Mouse (Mus musculus) spleen, embryonic (tissue): ENCODE measurements around the gene Gm45785.

ENCODE experiments used
- CTCF ChIA-PET: fragments of 350-600 bp; sonication (Branson Sonifier 250); formaldehyde crosslinking; loops from one replicate; lab custom pipeline; 2022; lab: Charles Lee

Gm45785 gene

DNA sequence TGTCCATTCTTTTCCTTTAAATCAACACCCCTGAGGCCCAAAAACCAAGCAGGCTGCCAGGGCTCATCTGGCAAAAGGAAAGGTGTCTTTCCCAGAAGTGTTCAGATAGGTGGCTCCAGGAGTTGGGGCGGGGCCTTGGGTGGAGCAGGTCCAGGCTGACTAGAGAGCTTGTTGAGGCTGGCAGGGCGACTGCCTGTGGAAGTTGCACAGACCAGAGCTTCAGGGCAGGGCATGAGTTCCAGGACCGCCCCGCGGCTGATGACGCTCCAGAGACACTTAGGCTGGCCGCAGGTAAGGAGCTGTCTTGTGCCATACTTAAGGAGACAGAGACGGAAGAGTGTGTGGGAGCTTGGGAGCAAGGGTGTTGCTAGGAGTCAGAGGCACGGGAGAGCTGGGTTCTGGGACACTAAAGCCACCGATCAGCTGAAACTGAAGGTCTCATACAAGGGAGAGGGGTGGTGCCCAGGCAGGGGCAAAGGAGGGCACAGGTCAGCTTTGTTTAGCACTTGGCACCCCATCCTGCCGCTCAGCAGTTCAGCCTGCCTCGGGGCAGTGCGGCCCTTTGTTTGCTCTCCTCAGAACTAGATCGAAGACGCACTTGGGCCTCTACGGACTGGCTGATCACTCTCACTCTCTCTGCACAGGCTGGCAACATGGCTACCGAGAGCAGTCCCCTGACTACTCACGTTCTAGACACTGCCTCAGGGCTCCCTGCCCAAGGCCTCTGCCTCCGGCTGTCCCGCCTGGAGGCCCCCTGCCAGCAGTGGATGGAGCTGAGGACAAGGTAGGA lies 21.0 kb downstream of the Gm45785 start, which contains the start of gene Urah:
TSS of gene Urah (plus strand) at position 51 of the 790 bp plus-strand sequence.
- CTCF ChIA-PET = no interaction called here

DNA sequence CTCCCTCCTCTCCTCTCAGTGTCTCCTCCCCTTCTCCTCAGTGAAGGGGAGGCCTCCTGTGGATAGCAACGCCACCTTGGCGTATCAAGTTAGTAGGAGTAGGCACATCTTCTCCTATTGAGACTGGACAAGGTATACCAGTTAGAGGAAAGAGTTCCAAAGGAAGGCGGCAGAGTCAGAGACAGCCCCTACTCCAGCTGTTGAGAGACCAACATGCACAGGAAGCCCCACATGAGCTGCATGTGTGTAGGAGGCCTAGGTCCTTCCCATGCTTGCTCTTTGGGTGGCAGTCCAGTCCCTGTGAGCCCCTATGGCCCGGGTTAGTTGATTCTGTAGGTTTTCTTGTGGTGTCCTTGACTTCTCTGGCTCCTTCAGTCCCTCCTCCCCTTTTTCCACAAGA lies 22.8 kb downstream of the Gm45785 start:
- CTCF ChIA-PET = no interaction called here

DNA sequence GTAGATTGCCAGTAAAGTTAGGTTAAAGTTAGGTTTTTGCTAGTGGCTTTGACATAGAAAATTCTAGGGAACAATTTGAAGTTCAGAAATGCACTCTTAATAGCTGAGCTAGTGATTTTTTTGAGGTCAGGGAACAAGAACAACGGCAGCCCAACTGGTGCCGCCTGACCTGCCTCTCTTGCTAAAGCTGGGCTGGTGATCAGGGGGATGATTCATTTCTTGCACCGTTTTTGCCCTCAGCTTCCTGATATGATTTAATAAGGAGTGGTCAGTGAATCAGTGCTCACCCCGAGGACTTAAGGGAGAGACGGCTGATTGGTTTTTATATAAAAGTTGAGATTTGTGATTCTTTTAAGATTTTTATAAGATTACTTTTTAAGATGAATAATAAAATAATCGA lies 24.7 kb downstream of the Gm45785 start:
- CTCF ChIA-PET = no interaction called here

DNA sequence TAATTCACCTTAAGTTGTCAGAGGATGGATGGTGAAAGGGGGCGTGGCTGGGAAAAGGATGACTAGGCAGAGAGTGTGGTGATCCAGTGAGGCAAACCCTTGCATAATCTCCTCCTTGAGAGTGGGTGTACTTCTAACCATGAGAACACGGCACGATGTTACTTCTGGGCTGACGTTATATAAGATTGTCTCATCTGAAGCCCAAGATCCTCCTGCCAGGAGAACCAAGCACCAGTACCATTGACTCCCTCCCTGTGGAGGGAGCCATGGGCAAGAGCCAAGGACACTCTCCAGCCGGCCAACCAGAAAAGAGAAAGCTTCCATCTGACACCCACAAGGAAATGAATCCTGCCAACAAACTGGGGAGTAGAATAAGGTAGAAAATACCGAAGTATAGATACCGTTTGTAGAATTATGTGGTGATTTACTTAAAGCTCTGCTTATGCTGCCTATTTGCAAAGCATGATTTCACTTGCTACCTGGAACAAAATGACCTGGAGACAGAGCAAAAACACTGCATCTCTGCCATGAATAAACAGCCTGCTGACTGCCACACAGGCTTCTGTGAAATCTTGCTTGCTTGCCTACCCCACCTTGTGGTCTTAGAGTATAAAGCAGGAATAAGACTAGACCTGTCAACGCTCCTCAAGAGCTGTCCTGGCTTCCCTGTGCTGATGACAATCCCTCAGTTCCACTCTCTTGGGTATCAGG lies 27.8 kb downstream of the Gm45785 start:
- CTCF ChIA-PET = no interaction called here

DNA sequence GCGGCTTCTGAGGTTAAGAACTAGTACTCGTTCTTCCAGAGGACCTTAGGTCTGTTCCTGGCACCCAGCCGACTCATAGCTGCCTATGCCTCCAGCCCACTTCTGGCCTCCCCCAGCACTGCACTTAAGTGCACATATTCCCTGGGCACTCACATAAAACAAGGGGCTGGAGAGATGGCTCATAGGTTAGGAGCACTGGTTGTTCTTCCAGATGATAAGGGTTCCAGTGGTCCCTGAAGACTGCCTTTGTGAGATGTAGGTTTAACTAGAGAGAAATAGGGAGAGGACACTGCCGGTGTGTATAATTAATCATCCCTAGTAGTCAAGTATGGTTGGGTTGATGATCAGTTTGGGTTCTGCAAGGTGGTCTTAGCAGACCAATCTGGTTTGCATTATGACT lies 33.4 kb downstream of the Gm45785 start:
- CTCF ChIA-PET = no interaction called here

DNA sequence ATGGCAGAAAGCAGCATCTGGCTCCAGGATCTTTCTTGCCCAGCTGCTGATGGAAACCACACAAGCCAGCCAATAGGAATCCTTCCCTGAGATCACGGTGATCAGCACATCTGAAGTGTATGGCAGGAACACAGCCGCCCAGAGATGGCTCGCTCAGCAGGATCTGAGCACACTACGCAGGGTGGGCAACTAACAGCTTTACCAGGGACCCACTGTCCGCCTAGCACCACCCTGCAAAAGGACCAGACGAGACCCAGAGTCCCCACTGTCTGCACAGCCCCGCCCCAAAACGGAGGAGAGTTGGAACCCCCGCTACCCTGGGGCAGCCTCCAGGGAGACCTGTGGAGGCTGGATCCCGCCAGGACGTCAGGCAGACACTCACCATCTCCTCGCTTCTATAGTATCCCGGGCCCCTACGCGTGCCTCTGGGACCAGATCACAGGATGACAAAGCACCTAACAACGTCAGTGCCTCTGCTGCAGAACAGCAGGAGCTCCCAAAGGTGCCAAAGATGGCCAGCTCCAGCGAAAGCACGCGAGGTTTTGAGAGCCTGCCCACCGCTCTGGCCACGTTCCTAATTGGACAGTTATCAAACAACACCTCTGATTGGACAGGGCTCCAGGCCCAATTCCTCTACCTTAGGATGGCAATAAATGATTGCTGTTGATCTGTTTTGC lies 34.3 kb downstream of the Gm45785 start, which contains the start of gene Zfp941:
TSS of gene Zfp941 (minus strand) at position 526 of the 677 bp plus-strand sequence.
- CTCF ChIA-PET = interaction anchor here (0.6 kb wide), 2 partner anchors 20 to 814 kb away, joined by 4 to 5 read pairs; no protein-coding TSS in a partner anchor

DNA sequence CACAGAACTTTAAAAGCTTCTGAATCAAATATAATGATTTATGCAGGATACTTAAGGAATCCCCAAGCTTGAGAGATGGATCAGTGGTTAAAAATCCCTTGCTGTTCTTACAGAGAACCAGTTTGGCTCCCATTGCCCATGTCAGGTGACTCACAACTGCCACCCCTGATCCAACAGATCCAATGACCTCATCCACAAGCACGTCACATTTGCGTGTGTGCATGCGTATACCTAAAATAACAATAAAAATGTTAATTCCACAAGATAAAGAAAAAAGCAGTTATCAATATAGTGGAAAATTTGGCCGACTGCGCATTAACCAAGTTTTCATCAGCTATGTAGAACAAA lies 34.9 kb downstream of the Gm45785 start:
- CTCF ChIA-PET = interaction anchor here (0.6 kb wide), 1 partner anchor 813 kb away, joined by 5 read pairs; no protein-coding TSS in a partner anchor

DNA sequence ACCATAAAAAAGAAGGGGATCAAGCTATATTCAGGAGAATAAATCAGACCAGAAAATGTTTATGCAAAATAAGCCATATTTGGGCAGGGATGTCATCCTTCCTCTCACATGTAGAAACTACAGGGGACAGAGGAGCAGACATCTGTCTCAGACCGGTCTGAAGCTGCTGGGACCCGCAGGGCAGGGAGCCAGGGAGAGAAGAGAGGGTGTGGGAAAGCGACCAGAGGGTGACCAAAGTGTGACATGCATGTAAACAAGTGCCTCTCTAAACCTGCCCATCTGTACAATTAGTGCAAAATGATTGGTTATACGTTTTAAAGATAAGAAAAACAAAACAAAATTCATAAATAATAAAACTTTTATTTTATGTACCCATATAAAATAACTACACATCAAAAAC lies 36.0 kb downstream of the Gm45785 start:
- CTCF ChIA-PET = no interaction called here

DNA sequence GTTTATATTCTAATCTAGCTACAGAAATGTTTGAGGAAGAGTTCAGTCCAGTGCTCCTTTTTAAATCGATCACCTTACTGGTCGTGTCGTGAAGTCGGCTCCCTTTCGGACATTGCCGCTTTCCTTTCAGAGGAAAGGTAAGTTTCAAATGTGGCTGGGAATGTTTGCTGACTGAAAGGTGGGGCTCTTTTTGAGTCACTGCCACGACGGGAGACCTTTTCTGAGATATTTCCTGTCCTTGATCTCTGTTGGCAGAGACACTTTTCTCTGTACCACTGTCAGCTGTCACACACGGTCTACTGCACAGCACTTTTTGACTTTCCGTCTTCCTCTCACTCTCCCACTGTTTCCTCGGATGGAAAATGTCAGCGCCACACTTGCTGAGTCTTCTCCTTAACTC lies 43.3 kb downstream of the Gm45785 start:
- CTCF ChIA-PET = no interaction called here

DNA sequence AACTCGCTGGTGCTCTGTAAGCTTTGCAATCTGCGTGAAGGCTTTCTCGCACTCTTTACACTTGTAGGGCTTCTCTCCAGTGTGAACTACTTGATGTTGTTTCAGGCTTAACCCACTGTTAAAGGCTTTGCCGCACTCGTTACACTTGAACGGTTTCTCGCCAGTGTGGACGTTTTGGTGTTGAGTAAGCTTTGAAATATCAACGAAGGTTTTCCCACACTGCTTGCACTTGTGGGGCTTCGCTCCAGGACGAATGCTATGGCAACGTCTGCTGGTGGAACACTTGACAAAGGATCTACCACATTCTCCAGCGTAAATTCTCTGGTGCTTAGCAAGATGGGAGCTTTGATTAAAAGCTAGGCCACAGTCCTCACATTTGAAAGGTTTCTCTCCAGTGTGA lies 44.4 kb downstream of the Gm45785 start:
- CTCF ChIA-PET = no interaction called here

DNA sequence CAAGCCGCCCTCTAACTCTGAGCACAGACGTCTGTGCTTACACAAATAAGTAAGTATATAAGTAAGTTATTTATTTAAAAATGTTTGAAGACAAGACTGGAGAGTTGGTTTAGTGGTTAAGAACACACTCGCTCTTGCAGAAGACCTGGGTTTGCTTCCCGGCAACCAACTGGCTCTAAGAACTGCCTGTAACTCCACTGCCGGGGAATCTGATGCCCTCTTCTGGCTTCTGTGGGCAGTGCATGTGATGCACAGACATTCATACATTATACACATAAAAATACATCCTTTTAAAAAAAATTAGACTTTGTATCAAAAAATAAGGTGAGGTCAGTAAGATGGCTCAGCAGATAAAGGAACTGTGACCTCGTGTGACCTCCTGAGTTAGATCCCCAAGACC lies 45.6 kb downstream of the Gm45785 start:
- CTCF ChIA-PET = no interaction called here

DNA sequence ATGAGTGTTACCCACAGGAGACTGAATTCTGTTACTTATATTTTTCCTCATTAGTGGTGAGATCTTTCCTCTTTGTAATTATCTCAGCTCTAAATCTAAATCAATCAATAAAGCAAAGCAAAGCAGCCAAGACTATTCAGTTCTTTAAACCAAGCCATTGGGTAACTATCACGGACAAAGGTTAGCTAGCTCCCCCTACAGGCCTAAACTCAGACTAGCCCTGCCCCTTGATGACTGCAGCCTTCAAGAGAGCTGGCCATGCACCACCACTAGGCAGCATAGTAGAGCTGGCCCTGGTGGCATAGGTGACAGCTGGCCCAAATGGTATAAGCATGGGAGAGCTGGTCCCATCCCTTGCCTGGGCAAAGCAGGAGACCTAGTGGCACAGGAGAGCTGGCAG lies 50.4 kb downstream of the Gm45785 start:
- CTCF ChIA-PET = no interaction called here

DNA sequence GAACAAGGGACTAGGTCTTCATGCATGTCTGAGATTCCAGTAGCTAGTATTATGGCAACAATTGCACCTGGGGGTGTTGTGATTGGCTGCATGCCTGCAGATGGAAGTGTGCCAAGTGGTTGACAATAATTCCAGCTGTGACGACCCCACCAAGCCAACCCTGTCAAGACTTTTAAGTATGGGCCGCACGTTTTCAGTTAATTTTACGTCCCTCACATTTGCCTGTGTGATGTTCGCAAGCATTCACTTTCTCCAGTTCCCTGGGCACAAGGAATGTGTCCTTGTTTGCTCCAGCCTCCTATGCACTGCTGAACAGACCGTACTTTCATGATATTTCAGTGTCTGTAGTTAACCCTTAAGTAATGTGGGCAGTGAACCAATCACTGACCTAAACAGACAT lies 53.5 kb downstream of the Gm45785 start:
- CTCF ChIA-PET = no interaction called here

DNA sequence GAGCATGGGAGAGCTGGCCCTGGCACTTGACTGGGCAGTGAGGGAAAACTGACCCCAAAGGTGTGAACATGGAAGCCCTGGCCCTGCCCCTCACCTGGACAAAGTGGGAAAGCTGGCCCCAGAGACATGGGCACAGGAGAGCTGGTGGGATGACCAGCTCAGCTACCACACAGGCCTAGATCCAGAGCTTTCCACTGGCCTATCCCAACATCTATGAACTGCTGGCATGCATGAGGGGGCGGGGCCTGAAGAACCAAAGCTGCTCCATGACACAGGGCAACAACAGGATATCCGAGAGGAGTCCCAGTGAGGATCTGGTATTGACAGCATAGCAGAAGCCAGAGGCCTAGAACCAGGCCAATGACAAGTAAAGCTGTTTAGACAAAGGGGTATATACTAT lies 57.9 kb downstream of the Gm45785 start:
- CTCF ChIA-PET = no interaction called here

DNA sequence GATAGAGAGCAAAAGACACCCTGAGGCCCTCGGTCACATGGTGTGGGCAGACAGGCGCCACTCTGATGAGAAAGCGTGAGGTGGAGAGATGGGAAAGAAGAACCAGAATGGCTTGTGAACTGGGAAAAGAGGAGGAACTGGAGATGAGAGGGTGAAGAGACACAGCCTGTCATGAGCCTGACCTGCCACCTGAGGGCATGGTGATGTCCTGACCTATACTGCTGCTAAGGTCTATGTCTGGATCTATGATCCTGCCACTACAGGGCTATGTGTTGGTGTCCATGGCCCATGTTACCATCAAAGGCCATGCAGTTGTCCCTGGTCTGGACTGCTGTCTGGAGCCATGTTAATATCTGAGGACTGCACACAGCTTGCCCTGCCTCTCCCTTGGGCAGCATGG lies 58.5 kb downstream of the Gm45785 start:
- CTCF ChIA-PET = no interaction called here

DNA sequence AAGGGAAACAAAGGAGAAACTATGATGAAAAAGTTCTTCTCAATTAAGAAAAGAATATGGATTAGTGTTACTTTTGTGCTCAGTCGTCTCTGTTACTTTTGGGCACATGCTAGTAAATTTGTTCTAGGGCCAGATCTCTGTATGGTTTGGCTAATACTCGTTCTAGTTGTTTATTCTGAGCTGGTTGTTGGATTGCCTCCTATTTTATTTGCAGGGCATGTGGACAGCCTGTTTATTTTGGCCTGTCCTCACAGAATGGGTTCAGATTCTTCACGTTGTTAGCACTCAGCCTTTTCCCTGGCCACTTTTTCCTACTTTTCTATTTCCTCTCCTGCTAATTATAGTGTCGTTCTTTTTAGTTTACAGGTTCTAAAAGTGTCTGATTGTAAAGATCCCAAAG lies 62.6 kb downstream of the Gm45785 start:
- CTCF ChIA-PET = no interaction called here

DNA sequence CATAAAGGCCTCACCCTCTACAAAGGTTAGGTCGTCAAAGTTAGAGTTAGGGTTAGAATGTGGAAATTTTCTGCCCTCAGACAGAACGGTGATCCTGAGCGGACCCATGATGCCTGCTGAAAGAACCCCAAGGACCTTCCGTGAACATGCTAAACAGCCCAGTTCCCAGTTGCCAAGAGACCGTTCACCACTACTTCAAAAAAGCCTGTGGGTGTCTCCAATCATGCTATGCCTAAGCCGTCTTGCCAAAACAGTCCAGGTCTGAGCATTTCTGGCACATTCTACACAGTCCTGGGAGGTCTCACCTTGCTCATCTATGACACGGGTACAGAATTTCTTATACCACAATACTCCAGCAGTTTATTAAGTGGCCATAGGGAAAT lies 68.1 kb downstream of the Gm45785 start:
- CTCF ChIA-PET = no interaction called here

DNA sequence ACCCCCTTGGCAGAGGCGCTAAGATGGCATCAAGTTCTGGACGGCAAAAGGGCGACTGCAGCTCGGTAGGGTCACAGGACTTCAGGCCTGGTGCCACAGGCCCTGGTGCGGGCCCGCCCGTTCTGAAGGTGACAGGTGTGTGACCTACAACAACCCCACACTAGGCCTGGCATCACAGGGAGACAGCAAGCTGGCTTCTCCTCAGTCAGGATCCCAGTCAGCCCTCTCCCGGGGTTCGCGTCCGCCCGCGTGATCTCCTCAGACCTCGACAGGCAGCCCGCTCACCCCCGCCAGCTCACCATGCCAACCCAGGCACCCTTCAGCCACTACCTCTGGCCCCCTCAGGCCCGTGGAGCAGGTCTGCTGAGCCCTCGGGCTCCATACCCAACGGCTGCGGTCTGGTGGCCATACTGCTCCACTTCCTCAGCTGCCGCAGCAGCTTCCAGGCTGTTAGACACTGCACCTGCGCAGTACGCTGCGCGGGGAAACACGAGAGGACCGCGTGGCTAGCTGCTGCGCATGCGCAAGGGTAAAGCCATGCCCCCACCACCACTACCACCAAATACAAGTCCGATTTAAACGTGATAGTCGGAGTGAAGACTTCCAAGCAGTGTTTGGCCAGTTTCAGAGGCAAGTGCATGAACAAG lies 68.6 kb downstream of the Gm45785 start, which contains the start of gene Syce1:
TSS of gene Syce1 (minus strand) at position 447 of the 647 bp plus-strand sequence.
- CTCF ChIA-PET = no interaction called here

DNA sequence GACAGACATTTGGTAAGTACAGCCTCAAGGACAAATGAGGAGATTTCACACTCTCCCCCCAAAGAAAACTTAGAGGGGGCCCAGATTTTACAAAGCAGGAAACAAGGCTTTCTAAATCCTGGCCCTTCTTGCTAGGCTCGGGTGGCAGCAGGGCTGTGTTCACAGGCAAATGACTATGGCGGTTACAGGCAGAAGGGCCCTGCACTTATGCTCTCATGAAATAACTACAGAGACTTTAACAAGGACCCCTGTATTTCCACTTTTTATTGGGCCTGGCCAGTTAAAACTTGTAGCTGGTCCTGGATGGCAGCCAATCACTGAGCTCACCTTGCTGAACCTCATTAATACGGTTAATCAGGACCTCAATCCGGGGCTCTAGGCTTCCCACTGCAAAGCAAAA lies 75.6 kb downstream of the Gm45785 start:
- CTCF ChIA-PET = no interaction called here
